Mouse (Mus musculus): ENCODE data around the gene 1110002E22Rik.

DNA sequence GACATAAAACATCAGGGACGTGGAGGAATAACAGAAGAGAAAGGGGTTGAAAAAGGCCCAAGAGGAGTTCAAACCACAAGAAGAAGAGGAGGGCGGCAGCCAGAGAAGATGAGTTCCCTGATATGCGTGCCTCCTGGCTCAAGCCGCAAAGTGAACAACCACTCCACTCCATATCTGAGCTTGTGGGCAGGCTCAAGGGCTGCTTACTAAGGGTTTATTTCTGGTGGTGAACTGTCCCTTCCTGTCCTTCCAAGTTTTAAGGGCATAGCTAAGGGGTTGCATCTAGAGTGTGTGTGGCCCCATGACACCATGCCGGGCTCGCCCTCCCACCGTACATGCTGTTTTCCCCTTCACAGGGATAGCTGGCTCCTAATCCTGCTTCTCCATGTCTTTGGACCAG, 4.4 kb upstream of the 1110002E22Rik start:
- no peak for TF ChIP-seq CTCF (IDR thresholded peaks at IDR 0.05 in 2 of 3, conservative IDR thresholded peaks at IDR 0.05 in 1 of 3; ENCODE audit: control insufficient read depth in 1 of 3, insufficient read depth in 1 of 3, low read depth in 2 of 3, low read length in 3 of 3, poor library complexity in 1 of 3, severe bottlenecking in 1 of 3)
- peak in 1 of 2 experiments; percentile 23; a peak in 1 of 4 replicates for TF ChIP-seq EP300 (IDR thresholded peaks at IDR 0.05; ENCODE audit: low read depth in 1 of 2, low read length in 2 of 2)
- no peak for TF ChIP-seq CHD1 (IDR thresholded peaks at IDR 0.05; ENCODE audit: low read depth, low read length)
- TF ChIP-seq POLR2A (IDR thresholded peaks at IDR 0.05; ENCODE audit: control insufficient read depth in 1 of 2, insufficient read depth in 1 of 2, low read depth in 1 of 2, low read length in 2 of 2, poor library complexity in 1 of 2): no peak
- no peak for TF ChIP-seq MYC (IDR thresholded peaks at IDR 0.05; ENCODE audit: low read depth, low read length)

All from MEL (cell line).